Mouse (Mus musculus) cerebellum, adult 9-10 months (tissue): ENCODE results near the gene Eef2kmt.
A peak's percentile ranks its signal among the peaks of the same experiment; 100 is the strongest.
"Not testable (repeated sequence)": the region's sequence is repeated elsewhere in the genome, so short reads cannot be mapped to it uniquely, and the experiment has no call there.

Experiments
- DNase-seq: peaks from one replicate; pipeline ENCODE4 v3.0.0; 2022

Eef2kmt gene

DNA sequence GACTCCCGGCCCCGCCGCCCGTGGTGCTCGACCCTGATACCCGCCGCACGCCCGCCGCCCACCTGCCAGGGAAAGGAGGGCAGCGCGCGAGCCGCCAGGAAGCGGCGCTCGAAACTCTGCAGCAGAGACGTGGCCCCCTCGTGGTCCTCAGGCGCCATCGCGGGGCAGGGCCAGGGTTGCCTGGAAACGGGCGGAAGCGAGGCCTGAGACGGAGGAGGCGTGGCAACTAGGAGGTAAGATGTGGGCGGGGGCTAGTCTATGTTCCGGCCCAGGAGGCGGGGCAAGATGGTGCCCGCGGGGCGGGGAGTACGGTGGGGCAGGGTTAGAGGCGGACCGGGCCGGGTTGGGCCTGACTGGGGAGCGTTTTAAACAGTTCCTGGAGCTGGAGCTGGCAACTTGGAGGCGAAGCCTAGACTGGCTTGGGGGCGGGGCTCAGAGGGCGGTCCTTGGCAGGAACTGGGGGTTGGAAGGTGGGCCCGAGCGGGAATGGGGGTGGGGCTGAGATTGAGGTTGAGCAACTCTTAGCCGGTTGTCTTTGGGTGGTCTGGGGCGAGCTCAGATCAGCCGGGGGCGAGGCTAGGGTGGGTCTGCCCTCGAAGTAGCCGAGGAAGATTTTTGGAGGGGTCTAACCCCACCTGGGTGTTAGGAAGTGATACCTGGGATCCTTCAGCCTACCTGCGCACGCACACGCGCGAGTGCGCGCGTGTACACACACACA is at the start of gene Eef2kmt:
Eef2kmt (minus strand) TSS at position 205 of the 718 bp plus-strand sequence.
- peak; percentile 96 for DNase-seq

DNA sequence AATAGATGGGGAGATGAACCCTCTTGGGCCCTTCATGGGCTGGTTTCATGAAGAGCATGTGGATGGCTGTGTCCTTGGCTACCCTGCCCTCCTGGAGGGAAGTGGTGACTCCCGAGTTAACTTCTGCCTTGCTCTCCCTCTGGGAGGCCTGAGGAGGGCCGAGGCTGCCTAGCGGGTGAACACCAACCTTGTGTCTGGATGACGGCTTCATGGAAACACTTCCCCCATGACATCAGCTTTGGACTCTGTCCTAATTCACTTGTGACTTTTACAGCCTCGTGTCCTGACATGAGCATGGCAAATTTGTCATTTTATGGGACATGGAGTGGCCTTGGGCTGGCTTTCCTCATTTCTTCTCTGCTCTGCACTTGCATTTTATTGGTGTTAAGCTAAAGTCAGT is 39.5 kb upstream of the Eef2kmt start:
- no peak for DNase-seq

DNA sequence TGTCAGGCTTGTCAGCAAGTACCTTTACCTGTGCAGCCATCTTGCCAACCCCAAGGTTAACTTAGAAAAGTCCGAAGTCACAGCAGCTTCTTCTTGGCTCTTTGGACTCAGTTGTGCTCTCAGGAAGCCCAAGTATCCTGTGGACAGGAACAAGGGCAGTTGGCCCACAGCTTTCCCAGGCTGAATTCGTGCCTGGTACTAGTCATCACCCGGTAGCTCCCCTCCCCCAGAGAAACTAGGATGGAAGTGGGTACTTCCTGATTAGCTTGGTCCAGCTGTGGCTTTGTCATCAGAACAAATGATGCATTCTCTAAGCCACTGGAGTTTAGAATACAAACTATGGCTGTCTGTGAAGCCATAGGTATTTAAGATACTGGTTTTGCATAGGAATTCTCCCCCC is 29.6 kb upstream of the Eef2kmt start:
- DNase-seq, result no peak

DNA sequence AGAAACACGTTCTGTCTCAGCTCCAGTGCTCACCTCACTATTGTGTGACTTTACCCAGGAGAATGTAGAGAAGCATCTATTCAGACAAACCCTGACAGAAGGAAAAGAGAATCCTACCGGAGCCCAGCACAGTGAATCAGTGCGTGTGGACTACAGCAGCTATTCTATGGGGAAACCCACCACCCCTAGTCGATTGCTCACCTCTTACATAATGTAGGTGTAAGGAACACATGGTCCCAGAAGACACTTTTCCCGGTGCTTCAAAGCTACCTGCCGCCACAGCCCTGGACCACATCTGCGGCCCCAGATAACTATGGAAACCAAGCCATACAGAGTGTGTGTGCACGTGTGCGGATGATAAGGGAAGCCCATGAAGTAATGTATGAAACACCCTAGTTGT is 26.9 kb upstream of the Eef2kmt start:
- no peak for DNase-seq

DNA sequence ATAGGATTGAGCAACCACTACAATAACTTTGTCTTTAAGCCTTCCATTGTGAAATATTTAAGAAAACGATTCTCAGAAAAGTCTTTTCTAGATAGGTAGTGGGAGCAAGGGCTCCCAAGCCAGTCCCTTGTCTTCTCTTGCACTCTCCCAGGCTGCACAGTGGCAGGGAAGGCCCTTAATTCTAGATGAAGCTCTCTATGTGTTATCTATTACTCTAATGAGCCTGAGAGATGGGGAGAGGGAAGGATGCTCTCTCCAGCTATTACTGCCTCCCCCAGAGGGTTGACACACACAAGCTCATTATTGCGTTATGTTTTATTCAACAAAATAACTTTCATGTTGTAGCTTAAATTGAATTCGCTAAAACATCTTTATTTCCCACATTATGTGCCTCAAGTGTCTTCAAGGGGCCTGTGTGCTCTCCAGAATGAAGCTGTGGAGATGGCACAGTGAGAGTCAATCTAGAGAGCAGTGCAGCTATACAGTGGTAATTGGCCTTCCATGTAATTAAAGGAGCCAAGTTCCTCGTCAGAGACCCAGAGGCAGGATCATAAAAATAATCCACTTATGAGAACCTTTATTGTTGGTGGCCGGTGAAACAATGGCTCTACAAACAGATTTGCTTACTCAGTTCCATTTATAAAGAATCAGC is 23.9 kb upstream of the Eef2kmt start:
- no peak for DNase-seq

DNA sequence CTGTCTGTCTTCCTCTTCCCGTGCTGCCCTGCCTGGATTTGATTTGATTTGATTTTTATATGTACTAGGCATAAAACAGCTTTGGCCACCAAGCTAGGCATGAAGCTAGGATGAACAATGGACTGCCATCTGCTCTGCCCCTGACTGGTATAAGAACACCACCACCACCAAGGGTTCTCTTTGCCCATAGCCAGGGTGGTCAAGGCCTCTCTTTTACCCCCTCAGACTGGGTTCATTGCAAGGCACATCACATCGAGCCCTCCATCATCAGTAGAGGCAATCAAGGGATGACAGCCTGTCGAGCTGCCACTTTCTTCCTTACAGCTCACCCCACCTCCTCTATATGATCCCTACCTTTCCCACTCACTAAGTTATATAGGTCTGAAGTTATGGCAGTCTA is 16.6 kb upstream of the Eef2kmt start:
- DNase-seq, result no peak

DNA sequence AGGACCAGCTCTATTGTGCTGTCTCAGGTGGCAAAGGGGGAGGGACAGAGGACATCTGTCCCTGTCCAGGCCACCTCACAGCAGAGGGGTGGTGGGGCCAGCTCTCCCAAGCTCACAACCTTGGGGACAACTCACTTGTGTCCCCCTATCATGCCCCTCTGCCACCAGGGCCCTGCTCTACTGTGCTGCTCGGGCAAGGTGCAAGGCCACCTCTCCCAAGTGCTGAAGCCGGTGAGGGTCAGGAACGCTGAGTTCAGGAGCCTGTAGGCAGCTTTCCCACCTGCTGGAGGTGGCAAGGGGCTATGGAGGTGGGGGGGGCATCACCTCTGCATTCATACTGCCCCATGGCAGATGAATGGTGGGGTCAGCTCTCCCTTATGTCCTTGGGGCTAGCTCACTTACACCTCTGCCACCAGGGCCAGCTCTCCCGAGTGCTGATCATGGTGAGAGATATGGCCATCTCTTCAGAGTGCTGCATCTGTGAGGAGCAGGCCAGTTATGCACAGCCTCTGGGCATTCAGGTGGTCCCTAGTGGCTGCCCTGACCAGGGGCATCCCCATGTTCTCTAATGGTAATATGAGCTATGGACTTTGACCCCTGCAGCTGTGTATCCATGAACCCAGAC is 15.7 kb upstream of the Eef2kmt start:
- DNase-seq, result no peak

DNA sequence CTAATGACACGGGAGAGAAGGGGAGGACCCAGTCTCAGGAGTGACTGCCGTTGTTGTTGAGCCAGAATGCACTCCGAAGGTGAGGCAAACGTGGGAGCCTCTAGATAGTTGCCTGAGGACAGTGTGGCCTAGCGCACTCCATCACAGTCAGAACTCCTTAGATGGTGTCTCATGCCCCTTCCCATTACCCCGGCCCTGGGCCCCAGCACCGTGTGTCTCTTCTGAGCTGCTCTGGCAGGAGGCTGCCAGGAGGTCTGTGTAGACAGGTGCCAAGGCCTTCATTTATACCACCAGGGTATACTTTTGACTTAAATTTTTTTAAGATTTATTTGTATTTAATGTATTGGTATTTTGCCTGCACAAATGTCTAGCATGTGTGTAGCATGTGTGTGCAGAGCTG is 8.1 kb upstream of the Eef2kmt start:
- no peak for DNase-seq

DNA sequence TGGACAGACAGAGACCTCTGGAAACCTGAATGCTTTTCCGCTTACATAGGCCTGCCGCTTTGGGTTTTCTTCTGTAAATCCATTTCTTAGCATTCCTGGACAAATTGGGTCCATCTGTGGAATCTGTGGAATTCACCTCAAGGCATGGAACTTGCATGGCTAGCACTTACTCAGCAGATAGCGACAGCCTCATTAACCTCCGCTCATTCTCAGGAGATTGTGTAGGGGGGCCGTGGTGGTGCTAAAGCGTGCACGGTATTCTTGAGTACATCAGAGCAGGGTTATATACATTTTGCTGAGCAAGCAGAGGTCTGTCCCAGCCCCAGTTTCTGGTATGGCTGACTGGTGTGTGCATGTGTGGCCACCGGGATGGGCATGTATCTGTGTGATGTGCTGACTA is 7.4 kb upstream of the Eef2kmt start:
- no peak for DNase-seq

DNA sequence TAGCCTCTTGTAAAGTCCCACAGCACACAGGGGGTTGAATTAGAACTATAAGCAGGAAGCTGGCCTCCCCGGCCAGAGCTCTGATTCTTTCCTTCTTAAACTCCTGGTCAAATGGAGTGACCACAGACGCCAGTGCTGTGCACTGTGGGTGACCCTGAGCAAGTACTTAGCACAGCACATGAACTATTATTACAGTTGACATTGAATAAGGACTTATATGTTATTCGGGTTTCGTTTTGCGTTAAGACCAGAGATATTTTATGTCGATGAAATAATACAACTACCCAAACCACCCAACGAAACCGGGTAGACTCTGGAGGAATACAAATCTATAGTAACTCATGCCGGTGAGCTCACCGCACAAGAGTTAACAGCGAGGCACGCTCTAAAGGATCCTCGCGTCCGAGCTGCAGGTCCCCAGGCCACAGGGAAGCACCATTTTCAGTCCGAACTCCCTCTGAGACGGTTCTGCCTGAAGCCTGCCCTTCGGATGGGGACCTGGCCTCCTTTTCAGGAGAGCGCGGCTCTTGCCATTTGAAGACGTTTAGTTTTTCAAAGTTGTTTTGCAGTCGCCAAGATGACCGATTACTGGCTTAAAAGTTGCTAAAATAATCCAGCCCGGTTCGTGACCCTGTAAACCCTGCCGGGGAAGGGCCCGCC is 572 bp downstream of the Eef2kmt start:
- no peak for DNase-seq

DNA sequence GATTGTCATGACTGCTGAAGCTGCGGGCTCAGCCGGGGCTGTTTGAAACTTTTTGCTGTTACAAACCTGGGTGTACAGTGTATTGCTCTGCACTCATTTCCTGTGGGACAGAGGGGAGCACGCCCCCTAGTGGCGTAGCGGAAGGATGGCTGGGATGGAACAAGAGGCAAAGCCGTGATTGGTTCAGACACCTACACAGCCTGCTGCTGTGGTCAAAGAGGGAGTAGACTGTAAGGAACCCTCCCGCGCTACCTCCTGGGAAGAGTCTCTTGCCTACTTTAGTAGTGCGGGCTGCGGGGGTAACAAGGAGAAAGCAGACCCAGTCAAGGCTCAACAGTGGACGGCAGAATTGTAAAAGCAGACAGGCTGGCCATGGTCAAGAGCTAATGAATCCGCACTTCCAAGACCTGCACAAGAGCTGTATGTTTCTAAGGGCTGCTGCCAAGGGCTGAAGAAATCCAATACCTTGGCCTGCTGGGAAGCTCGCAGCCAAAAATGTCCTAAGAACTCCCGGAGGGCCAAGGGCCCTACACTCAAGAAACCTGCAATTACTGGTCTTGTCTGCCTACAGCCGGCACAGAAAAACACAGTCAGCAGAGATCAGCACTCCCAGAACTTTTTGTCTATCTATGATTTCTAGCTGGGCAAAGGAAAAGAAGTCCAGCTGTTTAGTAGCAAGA is 1.3 kb downstream of the Eef2kmt start:
- DNase-seq, result peak; percentile 50

DNA sequence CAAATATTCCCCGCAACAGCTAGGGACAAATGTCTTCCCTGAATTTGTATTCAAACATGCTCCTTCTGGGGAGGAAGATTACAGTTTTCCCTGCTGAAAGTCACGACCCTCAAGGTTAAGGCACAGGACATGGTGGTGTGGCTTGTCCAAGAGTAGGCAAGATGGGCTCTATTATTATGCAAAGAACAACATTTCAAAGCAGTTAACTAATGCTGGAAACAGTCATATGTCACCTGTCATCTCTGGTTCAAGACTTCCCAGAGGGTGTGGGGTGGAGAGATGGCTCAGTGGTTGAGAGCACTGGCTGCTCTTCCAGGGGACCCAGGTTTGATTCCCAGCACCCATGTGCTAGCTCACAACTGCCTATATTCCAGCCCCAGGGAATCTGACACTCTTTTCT is 3.5 kb downstream of the Eef2kmt start:
- DNase-seq, result no peak

DNA sequence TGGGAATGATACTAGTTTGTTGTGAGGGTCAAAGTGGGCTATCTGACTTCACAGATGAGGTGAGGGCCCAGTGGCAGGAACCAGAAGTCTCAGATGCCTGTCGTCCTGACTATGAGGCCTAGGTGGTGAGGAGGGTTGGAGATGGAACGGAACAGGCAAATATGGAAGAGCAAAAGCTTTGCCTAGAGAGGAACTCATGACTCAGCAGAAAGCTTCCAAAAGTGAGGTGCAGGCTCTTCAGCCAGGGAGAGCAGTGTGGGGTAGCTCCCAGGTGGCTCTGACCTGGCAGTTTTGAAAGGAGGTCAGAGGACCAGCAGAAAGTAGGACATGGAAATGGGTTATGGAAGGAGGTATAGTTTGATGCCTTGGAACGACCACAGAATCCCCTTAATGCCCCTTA is 4.9 kb downstream of the Eef2kmt start:
- no peak for DNase-seq

DNA sequence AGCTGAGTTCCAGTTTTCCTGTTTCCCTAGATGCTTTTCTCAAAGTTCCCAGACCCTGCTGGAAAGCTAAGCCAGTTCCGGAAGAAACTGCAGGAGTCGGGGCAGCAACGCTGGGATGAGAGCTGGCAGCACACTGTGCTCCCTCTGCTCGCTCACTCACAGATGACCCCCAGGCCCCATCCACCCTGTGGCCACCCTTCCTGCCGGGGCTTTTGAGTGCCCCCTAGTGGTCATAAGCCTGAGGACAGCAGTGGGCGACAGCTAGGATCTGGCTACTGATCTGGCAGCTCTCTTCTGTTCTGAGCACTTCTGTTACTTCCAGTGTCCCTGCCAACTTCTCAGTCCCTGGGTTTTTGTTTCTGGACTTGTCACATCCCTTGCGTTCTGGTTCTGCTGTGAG is 11.4 kb downstream of the Eef2kmt start:
- peak; percentile 53 for DNase-seq

DNA sequence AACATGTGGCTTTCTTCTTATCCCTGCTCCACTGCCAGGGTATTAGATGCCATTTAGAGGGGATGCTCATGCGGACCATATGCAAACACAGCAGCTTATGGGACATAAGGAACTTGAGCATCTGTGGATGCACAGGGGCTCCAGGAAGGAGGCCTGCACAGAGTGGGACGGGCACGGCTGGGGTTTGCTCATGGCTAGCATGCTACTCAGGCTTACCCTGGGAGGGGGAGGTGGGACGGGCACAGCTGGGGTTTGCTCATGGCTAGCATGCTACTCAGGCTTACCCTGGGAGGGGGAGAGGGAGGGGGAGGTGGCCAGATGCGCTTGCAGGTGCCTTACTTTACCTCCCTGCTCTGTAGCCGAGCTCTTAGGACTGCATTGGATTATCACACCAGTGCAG is 12.9 kb downstream of the Eef2kmt start:
- DNase-seq, result no peak

DNA sequence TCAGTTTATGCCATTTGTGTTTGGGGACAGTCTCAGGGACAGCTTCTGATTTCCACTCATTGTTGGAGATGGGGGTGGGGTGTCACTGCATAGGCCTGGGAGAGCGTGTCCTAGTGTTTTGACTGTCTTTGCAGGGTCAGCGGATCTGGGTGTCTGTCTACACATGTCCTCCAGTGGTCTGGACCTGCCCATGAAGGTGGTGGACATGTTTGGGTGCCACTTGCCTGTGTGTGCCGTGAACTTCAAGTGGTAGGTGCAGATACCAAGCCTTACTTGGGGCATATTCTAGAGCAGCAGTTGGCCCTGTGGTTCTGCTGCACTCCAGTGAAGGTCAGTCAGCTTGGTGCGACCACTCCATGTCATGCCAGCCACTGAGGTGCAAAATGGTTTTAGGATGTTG is 13.4 kb downstream of the Eef2kmt start:
- no peak for DNase-seq

DNA sequence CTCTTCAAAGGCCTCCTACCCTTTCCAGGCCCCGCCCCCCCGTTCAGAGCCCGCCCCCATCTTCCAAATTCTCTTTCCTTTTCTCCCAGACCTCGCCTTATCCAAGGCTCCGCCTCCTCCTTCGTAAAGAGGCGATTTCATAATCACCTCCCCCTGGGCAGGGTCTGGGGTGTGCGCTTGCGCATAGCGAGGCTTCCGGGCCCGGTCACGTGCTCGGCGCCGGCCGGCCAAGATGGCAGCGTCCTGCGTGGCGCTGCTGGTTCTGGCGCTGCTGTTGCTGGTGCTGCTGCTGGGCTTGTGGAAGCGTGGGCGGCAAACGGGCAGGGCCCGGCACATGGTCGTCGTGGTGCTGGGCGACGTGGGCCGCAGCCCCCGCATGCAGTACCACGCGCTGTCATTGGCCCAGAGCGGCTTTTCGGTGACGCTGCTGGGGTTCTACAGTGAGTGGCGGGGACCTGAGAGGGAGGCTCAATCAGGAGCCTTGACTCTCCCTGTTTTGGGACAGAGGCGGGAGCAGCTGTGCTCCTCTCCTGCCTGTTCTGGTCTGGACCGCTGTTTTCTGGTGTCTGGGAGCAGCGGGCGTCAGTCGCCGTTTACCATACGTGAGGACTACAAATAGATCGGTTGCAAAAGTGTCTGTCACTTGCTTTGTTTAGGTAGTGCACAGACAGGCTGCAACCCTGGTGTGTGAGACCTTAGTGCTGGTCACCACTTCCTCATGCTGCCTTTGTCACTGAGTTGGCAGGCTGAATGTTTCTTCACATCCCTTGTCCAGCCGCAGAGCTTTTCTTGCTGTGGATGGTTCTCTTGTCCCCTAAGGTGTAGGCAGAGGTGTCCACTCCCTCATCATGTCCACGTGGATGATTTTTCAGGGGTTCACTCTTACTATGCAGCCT is 22.1 kb downstream of the Eef2kmt start, which contains the start of gene Alg1:
Alg1 (plus strand) TSS at position 204 of the 896 bp plus-strand sequence.
- DNase-seq, result peak; percentile 95

DNA sequence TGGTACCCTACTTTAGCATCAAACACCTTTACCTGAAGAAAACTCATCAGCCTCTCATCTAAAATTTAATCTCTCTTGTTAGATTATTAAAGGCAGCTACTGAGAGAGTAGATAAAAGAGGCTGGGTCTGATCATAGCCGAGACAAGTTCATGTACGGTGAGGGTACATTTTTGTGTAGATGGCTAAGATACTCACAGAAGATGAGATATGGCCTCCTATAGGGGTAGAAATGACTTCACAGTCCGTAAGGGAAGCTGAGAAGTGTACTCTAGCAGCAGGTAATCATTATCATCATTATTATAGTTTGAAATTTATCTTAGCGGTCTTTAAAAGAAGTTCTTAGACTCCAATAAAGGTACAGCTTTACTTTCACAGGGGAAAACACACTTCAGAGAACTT is 22.8 kb downstream of the Eef2kmt start:
- no peak for DNase-seq

DNA sequence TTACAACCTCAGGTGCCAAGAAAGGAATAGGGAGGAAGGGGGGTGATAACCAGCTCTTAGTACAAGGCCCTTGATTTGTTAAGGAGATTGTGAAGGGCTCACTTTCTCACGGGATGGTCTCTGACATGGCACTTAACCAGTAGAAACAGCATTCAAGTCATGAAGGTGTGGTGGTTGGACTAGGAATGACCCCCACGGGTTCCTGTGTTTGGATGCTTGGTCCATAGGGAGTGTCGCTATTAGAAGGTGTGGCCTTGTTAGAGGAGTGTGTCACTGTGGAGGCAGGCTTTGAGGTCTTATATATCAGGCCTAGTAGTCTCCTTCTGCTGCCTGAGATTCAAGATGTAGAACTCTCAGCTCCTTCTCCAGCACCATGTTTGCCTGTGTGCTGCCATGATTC is 27.7 kb downstream of the Eef2kmt start:
- DNase-seq, result not testable (repeated sequence)

DNA sequence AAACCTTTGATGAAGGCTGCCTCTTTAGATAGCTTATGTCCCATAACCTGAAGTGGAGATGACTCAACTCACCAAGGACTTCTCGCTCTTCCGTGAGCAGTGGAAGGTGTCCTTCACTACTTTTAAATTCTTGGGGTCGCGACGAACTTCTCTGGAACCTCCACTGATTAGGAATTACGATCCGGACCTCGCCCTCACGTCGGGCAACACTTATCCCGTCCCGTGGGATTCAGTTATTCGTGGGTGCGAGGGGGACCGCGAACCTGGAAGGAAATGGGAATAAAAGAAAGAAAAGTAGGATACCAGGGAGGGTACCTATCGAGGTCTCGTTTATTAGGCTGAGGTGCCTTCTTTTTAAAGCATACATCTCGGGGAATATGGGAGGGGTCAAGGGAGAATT is 28.3 kb downstream of the Eef2kmt start:
- not testable (repeated sequence) for DNase-seq

DNA sequence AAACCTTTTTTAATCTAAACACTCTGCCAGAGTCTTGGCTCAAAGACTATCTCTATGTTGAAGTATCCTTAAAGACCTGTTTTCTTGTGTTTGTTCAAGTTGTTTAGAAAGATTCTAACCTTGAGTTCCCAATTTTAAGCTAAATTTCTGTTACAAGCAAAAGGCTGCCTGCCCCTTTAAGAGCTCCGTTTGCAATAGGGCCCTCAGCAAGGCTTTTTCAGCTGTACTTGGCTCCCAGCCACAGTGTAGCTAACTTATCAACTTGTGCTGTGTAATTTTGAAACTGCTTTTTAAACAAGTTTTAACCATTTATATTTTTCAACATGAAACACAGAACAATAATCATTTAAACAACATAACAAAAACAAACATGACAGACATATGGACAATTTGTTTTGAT is 29.2 kb downstream of the Eef2kmt start:
- DNase-seq, result not testable (repeated sequence)

DNA sequence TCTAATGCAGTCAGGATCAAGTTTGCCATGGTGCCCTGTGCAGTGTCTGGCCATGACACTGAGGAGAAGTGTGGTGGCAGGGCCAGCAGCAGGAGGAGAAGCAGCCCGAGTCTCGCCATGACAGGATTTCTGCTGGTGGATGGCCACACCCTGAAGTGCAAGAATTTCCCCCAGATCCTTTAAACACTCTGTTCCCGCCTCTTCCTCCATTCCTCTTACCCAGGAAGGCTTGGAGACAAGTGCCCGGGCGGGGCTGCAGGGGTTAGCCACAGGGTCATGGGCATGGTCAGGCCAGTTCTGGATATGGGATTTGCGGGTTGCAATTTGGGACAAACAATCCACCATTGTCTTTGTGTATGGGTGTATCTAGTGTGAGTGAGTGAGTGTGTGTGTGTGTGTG is 33.6 kb downstream of the Eef2kmt start, which contains the start of gene AU021092:
AU021092 (minus strand) TSS at position 160 of the 400 bp plus-strand sequence.
- no peak for DNase-seq
